In genomic region chr19:42639544-42639943, GRCm38 (mm10) we compare ENCODE assay signal across 15 mouse cellular contexts. TPM values are rescaled to one million over a fixed set of nuclear protein-coding genes. Genes with fewer than 3 reads are reported as not detected.
DNase-seq lines count a peak whose midpoint lies in the region; ATAC-seq and TF ChIP-seq lines count a peak whose summit lies in the region.
"Had no signal": no experiment of that assay in that cellular context is flagged by ENCODE, and none has a peak within 500 bp of the region (broad histone marks: within the 10 kb centered on the region; RNA-seq: fewer than 3 reads in every experiment).

No protein-coding gene starts in this region.

- no peaks in the 10 kb centered on the region for H3K9me3 ChIP-seq in liver, embryonic 12.5 days (replicated peaks)
- no peaks in the 10 kb centered on the region for H3K9me3 ChIP-seq in MEL (replicated peaks; ENCODE audit: insufficient read depth, low read length)
- H3K9me3 ChIP-seq in stomach, embryonic 15.5 days, result no peaks in the 10 kb centered on the region
- H3K9me3 ChIP-seq: forebrain, embryonic 13.5 days; heart, embryonic 15.5 days; hindbrain, embryonic 15.5 days; limb, embryonic 15.5 days; neural tube, embryonic 15.5 days had no signal

- DNase-seq in liver, adult 2 months (ENCODE audit: extremely low read depth, low read depth, low spot score), result peak; percentile 16
- peak; percentile 33 for DNase-seq in MEL (ENCODE audit: low read depth, low spot score)
- DNase-seq in kidney, postnatal 10 days, result no peak
- no peak for DNase-seq in layer of hippocampus, adult 8-10 months (ENCODE audit: low spot score in 2 of 2)

- no peaks in the 10 kb centered on the region for H3K36me3 ChIP-seq in liver, adult 2 months (ENCODE audit: control insufficient read depth, insufficient read depth, low read length)
- H3K36me3 ChIP-seq in liver, embryonic 12.5 days, result no peaks in the 10 kb centered on the region
- no peaks in the 10 kb centered on the region for H3K36me3 ChIP-seq in MEL (ENCODE audit: control insufficient read depth in 1 of 2, insufficient read depth in 2 of 2, low read length in 2 of 2)
- H3K36me3 ChIP-seq in stomach, embryonic 15.5 days, result no peaks in the 10 kb centered on the region
- H3K36me3 ChIP-seq: heart, embryonic 15.5 days; hindbrain, embryonic 15.5 days; limb, embryonic 15.5 days; neural tube, embryonic 15.5 days had no signal

- no peak for TF ChIP-seq EP300 in MEL (IDR thresholded peaks at IDR 0.05; ENCODE audit: low read depth in 1 of 2, low read length in 2 of 2)

- TF ChIP-seq CTCF in liver, adult 2 months (IDR thresholded peaks at IDR 0.05; ENCODE audit: low read depth, low read length), result no peak
- no peak for TF ChIP-seq CTCF in MEL (IDR thresholded peaks at IDR 0.05 in 2 of 3, conservative IDR thresholded peaks at IDR 0.05 in 1 of 3; ENCODE audit: control insufficient read depth in 1 of 3, insufficient read depth in 1 of 3, low read depth in 2 of 3, low read length in 3 of 3, poor library complexity in 1 of 3, severe bottlenecking in 1 of 3)

- H3K79me2 ChIP-seq in liver, adult 2 months (ENCODE audit: control insufficient read depth, insufficient read depth, low read length), result no peaks in the 10 kb centered on the region
- no peaks in the 10 kb centered on the region for H3K79me2 ChIP-seq in MEL (ENCODE audit: control insufficient read depth, insufficient read depth, low read length, poor library complexity)

- H3K27ac ChIP-seq in liver, adult 2 months (replicated peaks; ENCODE audit: insufficient read depth, low read depth, low read length), result 0 out of 2 replicates have a peak overlapping the region, but pooled peaks have one; percentile 11
- no peak overlapping the region for H3K27ac ChIP-seq in liver, embryonic 12.5 days
- no peak overlapping the region for H3K27ac ChIP-seq in MEL (ENCODE audit: control insufficient read depth, low read depth, low read length)
- H3K27ac ChIP-seq in stomach, embryonic 15.5 days, result peak overlapping the region; percentile 86
- H3K27ac ChIP-seq: forebrain, embryonic 13.5 days; heart, embryonic 15.5 days; hindbrain, embryonic 15.5 days; layer of hippocampus, adult 2 months; limb, embryonic 15.5 days; neural tube, embryonic 15.5 days had no signal

- H3K4me2 ChIP-seq in liver, embryonic 12.5 days, result no peak overlapping the region
- peak overlapping the region; percentile 27; the same call in 1 of the 2 replicates for H3K4me2 ChIP-seq in stomach, embryonic 15.5 days
- H3K4me2 ChIP-seq: forebrain, embryonic 13.5 days; heart, embryonic 15.5 days; hindbrain, embryonic 15.5 days; limb, embryonic 15.5 days; neural tube, embryonic 15.5 days had no signal

- no peak overlapping the region for H3K9ac ChIP-seq in liver, adult 2 months (ENCODE audit: low read depth, low read length)
- no peak overlapping the region for H3K9ac ChIP-seq in liver, embryonic 12.5 days
- no peak overlapping the region for H3K9ac ChIP-seq in MEL (ENCODE audit: control insufficient read depth, low read depth, low read length, poor library complexity, severe bottlenecking)
- H3K9ac ChIP-seq in stomach, embryonic 15.5 days, result no peak overlapping the region
- H3K9ac ChIP-seq: forebrain, embryonic 13.5 days; heart, embryonic 15.5 days; hindbrain, embryonic 15.5 days; limb, embryonic 15.5 days; neural tube, embryonic 15.5 days had no signal

- no peaks in the 10 kb centered on the region for H3K4me1 ChIP-seq in liver, adult 2 months (ENCODE audit: control insufficient read depth, insufficient read depth, low read length)
- H3K4me1 ChIP-seq in liver, embryonic 12.5 days, result no peaks in the 10 kb centered on the region
- no peaks in the 10 kb centered on the region for H3K4me1 ChIP-seq in MEL (ENCODE audit: control insufficient read depth in 1 of 2, insufficient read depth in 2 of 2, low read length in 2 of 2)
- peaks cover 8% of the 10 kb centered on the region; the same call in 1 of the 2 replicates for H3K4me1 ChIP-seq in stomach, embryonic 15.5 days
- H3K4me1 ChIP-seq: heart, embryonic 15.5 days had no signal

- no peak for TF ChIP-seq POLR2A in liver, adult 2 months (IDR thresholded peaks at IDR 0.05; ENCODE audit: extremely low read depth, insufficient read depth, low read length)
- no peak for TF ChIP-seq POLR2A in MEL (IDR thresholded peaks at IDR 0.05; ENCODE audit: control insufficient read depth in 1 of 2, insufficient read depth in 1 of 2, low read depth in 1 of 2, low read length in 2 of 2, poor library complexity in 1 of 2)

- H3K27me3 ChIP-seq in liver, adult 2 months (ENCODE audit: control insufficient read depth, insufficient read depth, low read length), result no peaks in the 10 kb centered on the region; the same call in 1 of the 2 replicates
- H3K27me3 ChIP-seq in liver, embryonic 12.5 days (replicated peaks), result no peaks in the 10 kb centered on the region
- no peaks in the 10 kb centered on the region for H3K27me3 ChIP-seq in MEL (ENCODE audit: control insufficient read depth in 1 of 2, insufficient read depth in 2 of 2, low read length in 2 of 2)
- H3K27me3 ChIP-seq in stomach, embryonic 15.5 days (replicated peaks), result no peaks in the 10 kb centered on the region
- H3K27me3 ChIP-seq: forebrain, embryonic 13.5 days; hindbrain, embryonic 15.5 days; limb, embryonic 15.5 days; neural tube, embryonic 15.5 days had no signal

- no peak overlapping the region for H3K4me3 ChIP-seq in liver, adult 2 months (ENCODE audit: insufficient read depth, low read depth, low read length)
- no peak overlapping the region for H3K4me3 ChIP-seq in liver, embryonic 12.5 days
- H3K4me3 ChIP-seq in MEL (ENCODE audit: control insufficient read depth in 1 of 2, insufficient read depth in 1 of 2, low read depth in 2 of 2, low read length in 2 of 2), result no peak overlapping the region
- no peak overlapping the region for H3K4me3 ChIP-seq in stomach, embryonic 15.5 days (replicated peaks)
- H3K4me3 ChIP-seq: forebrain, embryonic 13.5 days; heart, embryonic 15.5 days; hindbrain, embryonic 15.5 days; layer of hippocampus, adult 2 months; limb, embryonic 15.5 days; neural tube, embryonic 15.5 days had no signal

- TF ChIP-seq RAD21 in MEL (IDR thresholded peaks at IDR 0.05; ENCODE audit: low read depth, low read length), result no peak

- 66% methylated on average over 8 of the region's 8 CpGs for WGBS in liver, adult 2 months
- 35% methylated on average over 8 of the region's 8 CpGs for WGBS in liver, embryonic 12.5 days (ENCODE audit: insufficient replicate concordance)
- 41% methylated on average over 8 of the region's 8 CpGs for WGBS in stomach, embryonic 15.5 days

- no peak for ATAC-seq in liver, embryonic 12.5 days
- peak; percentile 74 to 78 for ATAC-seq in hematopoietic stem cell, adult 5-6 weeks (replicated peaks in 1 of 2; ENCODE audit: insufficient read depth in 1 of 2, low FRiP score in 2 of 2, low TSS enrichment in 1 of 2, low read depth in 1 of 2, poor library complexity in 2 of 2, severe bottlenecking in 2 of 2)
- no peak for ATAC-seq in stomach, embryonic 15.5 days (ENCODE audit: insufficient read depth, low FRiP score, low read depth)
- ATAC-seq: forebrain, embryonic 13.5 days; Patski had no signal

TF ChIP-seq in MEL, 35 proteins besides CTCF, POLR2A, EP300 and RAD21:
- TF ChIP-seq USF1 (IDR thresholded peaks at IDR 0.05; ENCODE audit: low read depth, low read length), result peak; percentile 70
- no peak for TF ChIP-seq KAT2A (conservative IDR thresholded peaks at IDR 0.05; ENCODE audit: low read depth, low read length)
- no peak for TF ChIP-seq CHD1 (IDR thresholded peaks at IDR 0.05; ENCODE audit: low read depth, low read length)
- TF ChIP-seq MXI1 (IDR thresholded peaks at IDR 0.05; ENCODE audit: low read depth, low read length), result no peak
- no peak for TF ChIP-seq ZMIZ1 (IDR thresholded peaks at IDR 0.05; ENCODE audit: low read depth, low read length)
- no peak for TF ChIP-seq MYB (IDR thresholded peaks at IDR 0.05; ENCODE audit: low read depth, low read length)
- TF ChIP-seq ZNF384 (IDR thresholded peaks at IDR 0.05; ENCODE audit: low read depth, low read length), result no peak

RNA-seq across cellular contexts. Expression of gene Loxl4, which starts 26.9 kb away (rescaled TPM):
- 0.74 and 1.1 TPM in 2 replicates for total RNA-seq in liver, adult 2 months (2014; rRNA removed)
- 2.3 and 4.3 TPM in 2 replicates for polyA plus RNA-seq in liver, adult 2 months (2012; rRNA removed)
- 0.08 and 0.11 TPM in 2 replicates for polyA plus RNA-seq in liver, embryonic 12.5 days (2016; fragmentation: Nextera tagmentation; extraction: Ambion mirVana)
- 0.04 TPM in 1 of 2 replicates, not detected in the other for total RNA-seq in MEL (2012; rRNA removed)
- under 1 TPM in 1 of 2 experiments, not detected in 1; 0.03 TPM for polyA plus RNA-seq in MEL (2012; ENCODE audit: insufficient read depth in 1 of 2, insufficient read length in 2 of 2, low read depth in 1 of 2, low replicate concordance in 2 of 2, missing spikeins in 1 of 2)
- not detected in 2 replicates for total RNA-seq in hematopoietic stem cell, adult 5-6 weeks (2017)
- 2.7 and 3.1 TPM in 2 replicates for polyA plus RNA-seq in stomach, embryonic 15.5 days (2015; fragmentation: Nextera tagmentation; extraction: Ambion mirVana)
- under 1 TPM; 0.16 to 0.47 (median 0.30) TPM for total RNA-seq in layer of hippocampus, adult 8-10 months (2022)
- total RNA-seq: megakaryocyte-erythroid progenitor cell, adult 5-6 weeks had no signal
- polyA plus RNA-seq: hindbrain, embryonic 15.5 days had no signal

Comparison
In these comparisons a context has a peak if more than half of its experiments do, and no peak if none do; other contexts are left out.
1. H3K27ac ChIP-seq: peak in liver, adult 2 months (single experiment) and stomach, embryonic 15.5 days (single experiment); none in liver, embryonic 12.5 days (single experiment) and MEL (single experiment).
2. DNase-seq: peak in liver, adult 2 months (single experiment) and MEL (single experiment); none in kidney, postnatal 10 days (single experiment) and layer of hippocampus, adult 8-10 months (0 of 2).
3. ATAC-seq: peak in hematopoietic stem cell, adult 5-6 weeks (2 of 2); none in liver, embryonic 12.5 days (single experiment) and stomach, embryonic 15.5 days (single experiment).